Mouse (Mus musculus): Measurements from ENCODE around the gene Cdk6.
"Not testable (repeated sequence)": the region's sequence is repeated elsewhere in the genome, so short reads cannot be mapped to it uniquely, and the experiment has no call there.

- TF ChIP-seq CTCF, POLR2A (IDR thresholded peaks at IDR 0.05; ENCODE audit: insufficient read depth, low read depth, low read length): not testable (repeated sequence)
Measured at GRCm38 (mm10) chr5:3351836-3352235, 10.6 kb downstream of the Cdk6 start.

Data from olfactory bulb, adult 2 months (tissue).